Mouse (Mus musculus) midbrain, embryonic 14.5 days (tissue): Measurements from ENCODE around the gene Qpct. TPM values are rescaled to one million over a fixed set of nuclear protein-coding genes. Genes with fewer than 3 reads are reported as not detected.

ENCODE experiments used
- ATAC-seq: fragments of 200-750 bp; cut with Nextera tagmentation; 2 replicates; pipeline ENCODE4 v1.8.0; 2017; ENCODE audit warnings: moderate number of reproducible peaks, moderate library complexity; ENCODE audit not compliant: low FRiP score, low TSS enrichment
- DNase-seq: peaks from one replicate; pipeline ENCODE4 v3.0.0-alpha.2; 2015
- H3K27ac ChIP-seq: fragments of 300-500 bp; sonication (generic); replicated peaks from 2 replicates; pipeline ENCODE4 v1.5.1; 2014; ENCODE audit warnings: mild to moderate bottlenecking, low read depth, low read length, moderate library complexity
- H3K27me3 ChIP-seq: fragments of 300-500 bp; sonication (generic); 2 replicates; pipeline ENCODE4 v1.6.1; 2014; ENCODE audit warnings: low read length, control low read depth, mixed read lengths; ENCODE audit not compliant: control insufficient read depth, insufficient read depth
- H3K36me3 ChIP-seq: fragments of 300-500 bp; sonication (generic); 2 replicates; pipeline ENCODE4 v1.6.1; 2014; ENCODE audit warnings: low read length, control low read depth; ENCODE audit not compliant: control insufficient read depth, insufficient read depth
- H3K4me1 ChIP-seq: fragments of 300-500 bp; sonication (generic); 2 replicates; pipeline ENCODE4 v1.6.1; 2014; ENCODE audit warnings: mild to moderate bottlenecking, antibody characterized with exemption, low read length, control low read depth; ENCODE audit not compliant: control insufficient read depth, insufficient read depth
- H3K4me2 ChIP-seq: fragments of 300-500 bp; sonication (generic); 2 replicates; pipeline ENCODE4 v1.6.1; 2014; ENCODE audit warnings: mild to moderate bottlenecking, low read length, moderate library complexity
- H3K4me3 ChIP-seq: fragments of 300-500 bp; sonication (generic); replicated peaks from 2 replicates; pipeline ENCODE4 v1.5.1; 2014; ENCODE audit warnings: low read depth, low read length
- H3K9ac ChIP-seq: fragments of 300-500 bp; sonication (generic); replicated peaks from 2 replicates; pipeline ENCODE4 v1.6.1; 2014; ENCODE audit warnings: mild to moderate bottlenecking, low read length, moderate library complexity
- H3K9me3 ChIP-seq: fragments of 300-500 bp; sonication (generic); 2 replicates; pipeline ENCODE4 v1.6.1; 2016; ENCODE audit warnings: low read length, control low read depth, mixed read lengths; ENCODE audit not compliant: control insufficient read depth
- WGBS: fragments of 180-500 bp; shearing (Covaris S2); extraction: QIAGEN DNeasy Blood & Tissue Kit; methylation state at CpG from one replicate; pipeline ENCODE4 v1.1.7; 2014; 5-methylcytosine and 5-hydroxymethylcytosine counted together
- polyA plus RNA-seq: library from polyadenylated mRNA; unstranded; fragments of >200 nt; fragmentation: Nextera tagmentation; extraction: Ambion mirVana; gene quantifications from 2 replicates; pipeline ENCODE4 v1.2.1, GENCODE M21; 2014

The Qpct gene
- polyA plus RNA-seq, 1 experiment from 2014 or later = 21.1 TPM

DNA sequence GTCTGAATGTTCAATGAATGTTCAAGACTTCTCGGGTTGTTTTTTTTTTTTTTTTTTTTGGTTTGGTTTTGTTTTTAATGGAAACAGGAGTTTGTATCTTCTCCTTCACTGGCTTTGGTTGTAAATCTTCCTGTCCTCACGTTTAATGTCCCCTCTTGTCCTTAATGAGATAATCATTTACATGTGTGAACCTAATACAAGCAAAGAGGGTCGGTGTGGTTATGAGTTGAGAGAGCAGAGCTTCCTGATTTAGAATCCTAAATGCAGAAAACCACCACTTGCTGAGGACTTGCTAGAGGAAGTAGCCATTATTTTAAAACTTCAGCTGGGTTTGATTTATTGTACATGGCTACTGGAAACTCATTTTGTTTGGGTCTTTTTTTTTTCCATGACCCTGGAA is 29.0 kb upstream of the Qpct start:
- H3K4me1 ChIP-seq = 0 out of 2 replicates have a peak, but pooled peaks cover 8% of the 10 kb centered on the region
- 70% methylated on average over 3 of the region's 3 CpGs for WGBS
- H3K9me3 ChIP-seq = no peaks in the 10 kb centered on the region
- H3K4me2 ChIP-seq = no peak overlapping the region
- H3K27ac ChIP-seq = no peak overlapping the region
- no peaks in the 10 kb centered on the region; the same call in 1 of the 2 replicates for H3K27me3 ChIP-seq
- no peak overlapping the region for H3K4me3 ChIP-seq
- no peak overlapping the region for H3K9ac ChIP-seq
- DNase-seq (no peak), ATAC-seq (no peak)
- H3K36me3 ChIP-seq = no peaks in the 10 kb centered on the region

DNA sequence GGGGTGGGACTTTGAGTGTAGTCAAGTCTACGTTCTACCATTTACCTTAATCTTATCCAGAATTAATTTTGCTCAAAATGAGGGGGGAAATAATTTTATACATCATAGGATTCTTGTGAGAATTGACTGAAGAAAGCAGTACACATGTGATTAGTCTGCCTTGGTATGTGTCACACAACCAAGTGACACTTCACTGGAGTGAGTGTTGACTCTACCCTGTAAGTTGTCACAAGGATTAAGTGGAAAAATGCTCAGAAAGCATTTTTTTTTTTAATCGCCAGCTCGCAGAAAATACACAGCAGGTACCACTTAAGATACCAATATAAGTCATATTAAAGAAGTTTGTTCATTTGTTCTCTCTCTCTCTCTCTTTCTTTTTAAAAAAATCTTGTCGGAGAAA is 27.2 kb upstream of the Qpct start:
- DNase-seq (no peak), ATAC-seq (no peak)
- H3K36me3 ChIP-seq = no peaks in the 10 kb centered on the region
- no peak overlapping the region for H3K4me2 ChIP-seq
- no peak overlapping the region for H3K27ac ChIP-seq
- WGBS = 78% methylated on average over 4 of the region's 4 CpGs
- 0 out of 2 replicates have a peak, but pooled peaks cover 3% of the 10 kb centered on the region for H3K4me1 ChIP-seq
- H3K27me3 ChIP-seq = no peaks in the 10 kb centered on the region; the same call in 1 of the 2 replicates
- no peak overlapping the region for H3K9ac ChIP-seq
- H3K9me3 ChIP-seq = no peaks in the 10 kb centered on the region
- no peak overlapping the region for H3K4me3 ChIP-seq

DNA sequence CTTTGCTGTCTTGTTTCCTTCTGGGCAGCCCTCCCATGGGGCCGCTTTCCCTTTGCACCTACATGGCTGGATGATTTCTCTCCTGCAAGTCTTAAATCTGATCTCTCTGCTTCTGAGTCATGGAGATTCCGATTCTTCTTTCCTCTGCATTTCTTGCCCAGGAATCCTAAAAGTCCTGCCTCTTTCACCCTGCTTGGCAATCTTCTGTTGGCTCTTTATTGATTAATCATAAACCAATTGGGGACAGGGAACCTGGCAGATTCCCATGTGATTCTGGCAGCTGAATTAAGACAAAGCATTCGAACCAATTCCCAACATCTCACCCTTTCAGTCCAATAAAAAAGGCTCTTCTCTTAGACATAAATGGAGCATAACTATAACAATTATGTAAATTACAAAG is 22.5 kb upstream of the Qpct start:
- H3K4me2 ChIP-seq = no peak overlapping the region
- no peak overlapping the region for H3K4me3 ChIP-seq
- H3K27me3 ChIP-seq = 0 out of 2 replicates have a peak, but pooled peaks cover 3% of the 10 kb centered on the region
- ATAC-seq = no peak
- WGBS = 92% methylated on average over 3 of the region's 3 CpGs
- no peak for DNase-seq
- H3K4me1 ChIP-seq = no peaks in the 10 kb centered on the region
- H3K9me3 ChIP-seq = no peaks in the 10 kb centered on the region
- no peaks in the 10 kb centered on the region for H3K36me3 ChIP-seq
- no peak overlapping the region for H3K27ac ChIP-seq
- H3K9ac ChIP-seq = no peak overlapping the region

DNA sequence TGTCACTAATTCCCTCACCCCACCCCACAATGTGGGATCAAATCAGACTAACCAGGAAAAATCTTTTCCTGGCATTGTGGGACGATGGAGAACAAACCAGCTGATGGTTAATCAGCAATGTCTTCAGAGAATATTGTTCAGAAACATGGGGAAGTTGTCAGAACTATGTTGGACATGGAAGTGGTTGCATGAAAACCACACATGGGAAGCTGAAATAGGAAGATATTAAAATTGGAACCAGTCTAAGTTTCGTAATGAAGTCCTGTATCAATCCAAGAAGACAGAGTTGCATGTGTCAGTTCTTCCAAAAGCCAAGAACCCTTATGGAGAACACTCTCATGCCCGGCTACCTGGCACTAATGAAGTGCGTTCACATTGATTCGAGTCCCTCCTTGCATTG is 20.1 kb upstream of the Qpct start:
- no peak overlapping the region for H3K4me3 ChIP-seq
- H3K36me3 ChIP-seq = no peaks in the 10 kb centered on the region
- H3K27me3 ChIP-seq = 0 out of 2 replicates have a peak, but pooled peaks cover 3% of the 10 kb centered on the region
- H3K27ac ChIP-seq = no peak overlapping the region
- H3K4me2 ChIP-seq = no peak overlapping the region
- H3K9me3 ChIP-seq = no peaks in the 10 kb centered on the region
- H3K4me1 ChIP-seq = no peaks in the 10 kb centered on the region
- WGBS = 88% methylated on average over 5 of the region's 5 CpGs
- ATAC-seq (no peak), DNase-seq (no peak)
- H3K9ac ChIP-seq = no peak overlapping the region

DNA sequence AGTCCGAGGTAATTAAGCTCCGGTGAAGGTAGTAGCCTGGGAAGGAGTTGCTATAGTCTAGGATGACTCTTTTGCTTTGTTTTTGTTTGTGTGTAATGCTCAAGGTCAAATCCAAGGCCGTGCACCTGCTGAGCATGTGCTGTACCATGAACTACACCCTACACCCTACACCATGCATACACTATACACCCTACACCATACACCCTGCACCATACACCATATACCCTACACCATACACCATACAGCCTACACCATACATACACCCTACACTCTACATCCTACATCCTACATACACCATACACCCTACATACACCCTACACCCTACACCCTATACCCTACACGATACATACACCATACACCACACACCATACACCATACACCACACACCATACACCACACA is 18.9 kb upstream of the Qpct start:
- Histone ChIP-seq H3K27me3 (0 out of 2 replicates have a peak, but pooled peaks cover 3% of the 10 kb centered on the region), H3K4me2 (no peak overlapping the region), H3K9ac (no peak overlapping the region), H3K4me1 (no peaks in the 10 kb centered on the region), H3K9me3 (no peaks in the 10 kb centered on the region), H3K27ac (no peak overlapping the region), H3K36me3 (no peaks in the 10 kb centered on the region), H3K4me3 (no peak overlapping the region)
- peak; percentile 20; the same call in 1 of the 2 replicates for ATAC-seq
- no peak for DNase-seq
- WGBS = 90% methylated on average over 4 of the region's 4 CpGs

DNA sequence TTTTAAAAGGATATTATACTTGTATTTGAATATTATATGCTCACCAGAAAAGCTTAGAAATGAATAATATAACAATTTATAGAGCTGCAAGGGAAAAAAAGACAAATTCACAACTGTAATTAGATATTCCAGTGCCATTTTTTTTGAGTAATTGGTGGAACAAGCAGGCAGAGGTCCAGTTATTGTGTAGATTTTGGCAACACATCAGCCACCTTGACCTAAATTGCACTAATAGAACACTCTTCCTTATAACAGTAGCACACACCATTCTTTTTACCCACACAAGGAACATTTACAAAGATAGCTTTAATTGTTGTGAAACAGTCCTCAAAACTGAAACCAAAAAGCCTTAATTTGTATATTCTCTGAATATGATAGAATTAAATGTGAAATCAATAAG is 12.0 kb upstream of the Qpct start:
- H3K27me3 ChIP-seq = no peaks in the 10 kb centered on the region

DNA sequence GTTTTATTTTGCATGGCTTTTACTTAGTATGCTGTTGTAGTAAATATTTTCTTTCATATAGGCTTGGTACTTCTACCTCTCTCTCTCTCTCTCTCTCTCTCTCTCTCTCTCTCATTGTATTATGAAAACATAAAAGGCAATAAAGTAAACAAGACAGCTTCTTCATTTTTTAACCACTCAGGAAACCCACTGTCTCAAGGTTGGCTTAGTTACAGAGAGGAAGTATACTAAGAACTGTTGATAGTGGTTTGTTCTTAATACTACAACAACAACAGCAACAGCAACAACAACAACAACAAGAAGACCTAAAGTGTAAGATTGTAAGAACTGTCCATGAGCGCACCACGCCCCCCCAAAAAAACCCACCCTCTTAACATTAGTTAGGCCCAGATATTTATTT is 8.0 kb upstream of the Qpct start:
- 94% methylated on average over 2 of the region's 2 CpGs for WGBS
- DNase-seq = no peak
- Histone ChIP-seq H3K4me2 (no peak overlapping the region), H3K27me3 (no peaks in the 10 kb centered on the region), H3K9ac (no peak overlapping the region), H3K27ac (no peak overlapping the region), H3K4me3 (no peak overlapping the region), H3K36me3 (no peaks in the 10 kb centered on the region), H3K9me3 (no peaks in the 10 kb centered on the region), H3K4me1 (no peaks in the 10 kb centered on the region)
- ATAC-seq = no peak

More for the DNA sequence above, 12.0 kb upstream of the Qpct start:
- Histone ChIP-seq H3K4me3 (no peak overlapping the region), H3K27ac (no peak overlapping the region), H3K9me3 (no peaks in the 10 kb centered on the region), H3K36me3 (no peaks in the 10 kb centered on the region), H3K9ac (no peak overlapping the region), H3K4me1 (no peaks in the 10 kb centered on the region), H3K4me2 (no peak overlapping the region)
- no peak for ATAC-seq
- no peak for DNase-seq

DNA sequence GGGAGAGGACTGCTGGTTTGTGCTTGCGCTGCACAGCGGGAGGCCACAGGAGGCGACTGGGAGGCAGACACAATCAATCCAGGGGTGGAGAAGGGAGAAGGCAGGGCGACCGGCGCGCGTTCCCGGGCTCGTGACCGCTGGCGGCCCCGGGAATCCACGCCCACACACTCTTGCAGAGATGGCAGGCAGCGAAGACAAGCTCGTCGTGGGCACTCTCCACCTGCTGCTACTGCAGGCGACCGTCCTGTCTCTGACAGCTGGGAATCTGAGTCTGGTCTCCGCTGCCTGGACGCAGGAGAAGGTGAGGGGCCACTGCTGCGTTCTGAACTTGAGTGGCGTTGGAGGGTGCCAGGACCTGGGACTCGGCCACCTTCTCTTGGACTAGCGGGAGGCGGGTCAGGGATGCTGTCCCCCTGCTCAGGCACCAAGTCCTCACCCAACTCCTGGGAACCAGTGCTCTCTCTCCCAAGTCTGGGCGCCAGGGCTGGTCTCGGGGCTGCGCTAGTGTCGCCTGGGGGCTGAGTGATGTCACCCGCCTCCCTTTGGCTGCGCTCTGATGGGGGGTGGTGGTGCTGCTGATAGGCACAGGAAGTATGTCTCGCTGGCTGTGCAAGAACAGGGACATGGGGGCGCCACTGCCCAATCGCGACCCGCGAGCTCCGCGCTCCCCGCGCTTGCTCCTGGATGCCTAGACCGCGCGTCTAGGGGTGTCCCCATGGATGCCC is 544 bp downstream of the Qpct start:
- peak overlapping the region; percentile 63 for H3K4me3 ChIP-seq
- DNase-seq (peak; percentile 85), ATAC-seq (peak; percentile 93)
- peak overlapping the region; percentile 84 for H3K27ac ChIP-seq
- no peaks in the 10 kb centered on the region for H3K36me3 ChIP-seq
- under 1% methylated on average over 45 of the region's 45 CpGs for WGBS
- peak overlapping the region; percentile 70 for H3K9ac ChIP-seq
- no peaks in the 10 kb centered on the region for H3K9me3 ChIP-seq
- no peaks in the 10 kb centered on the region for H3K27me3 ChIP-seq
- H3K4me2 ChIP-seq = peak overlapping the region; percentile 88
- H3K4me1 ChIP-seq = 0 out of 2 replicates have a peak, but pooled peaks cover 2% of the 10 kb centered on the region

DNA sequence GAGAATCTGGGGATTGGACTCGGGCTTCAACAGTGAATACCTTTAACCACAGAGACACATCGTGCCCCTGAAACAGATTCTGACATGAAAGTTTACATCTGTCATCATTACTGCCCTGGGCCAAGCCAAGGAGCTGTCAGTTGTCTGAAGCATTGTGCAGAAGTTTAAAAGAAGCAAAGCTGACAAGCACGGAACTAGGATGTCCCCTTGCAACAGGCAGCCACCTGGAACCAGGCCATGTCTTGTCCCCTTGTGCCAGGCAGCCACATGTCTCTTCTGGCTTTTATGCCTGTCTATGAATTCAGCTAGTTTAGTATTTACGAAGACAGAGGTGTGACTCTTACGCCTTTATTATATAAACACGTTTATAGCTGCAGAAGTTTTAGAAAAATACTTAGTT is 6.6 kb downstream of the Qpct start:
- no peak overlapping the region for H3K4me2 ChIP-seq
- no peaks in the 10 kb centered on the region for H3K27me3 ChIP-seq
- 70% methylated on average over 6 of the region's 6 CpGs for WGBS
- no peaks in the 10 kb centered on the region for H3K36me3 ChIP-seq
- no peak for DNase-seq
- H3K4me3 ChIP-seq = no peak overlapping the region
- H3K9me3 ChIP-seq = no peaks in the 10 kb centered on the region
- H3K4me1 ChIP-seq = no peaks in the 10 kb centered on the region
- ATAC-seq = no peak
- no peak overlapping the region for H3K27ac ChIP-seq
- no peak overlapping the region for H3K9ac ChIP-seq
